Mouse (Mus musculus) left cerebral cortex, adult 9 months (tissue): ENCODE measurements at regions not wholly inside any gene's neighbourhood (a gene's known extent, or its start where the extent isn't known, plus 50 kb on each side); places are given as distances from the start of the nearest gene placed in this dataset.

ENCODE experiments used
- DNase-seq, 2 experiments: peaks; one replicate each; pipeline ENCODE4 v3.0.0; 2022; ENCODE audit warnings: low spot score in 2 of 2

DNA sequence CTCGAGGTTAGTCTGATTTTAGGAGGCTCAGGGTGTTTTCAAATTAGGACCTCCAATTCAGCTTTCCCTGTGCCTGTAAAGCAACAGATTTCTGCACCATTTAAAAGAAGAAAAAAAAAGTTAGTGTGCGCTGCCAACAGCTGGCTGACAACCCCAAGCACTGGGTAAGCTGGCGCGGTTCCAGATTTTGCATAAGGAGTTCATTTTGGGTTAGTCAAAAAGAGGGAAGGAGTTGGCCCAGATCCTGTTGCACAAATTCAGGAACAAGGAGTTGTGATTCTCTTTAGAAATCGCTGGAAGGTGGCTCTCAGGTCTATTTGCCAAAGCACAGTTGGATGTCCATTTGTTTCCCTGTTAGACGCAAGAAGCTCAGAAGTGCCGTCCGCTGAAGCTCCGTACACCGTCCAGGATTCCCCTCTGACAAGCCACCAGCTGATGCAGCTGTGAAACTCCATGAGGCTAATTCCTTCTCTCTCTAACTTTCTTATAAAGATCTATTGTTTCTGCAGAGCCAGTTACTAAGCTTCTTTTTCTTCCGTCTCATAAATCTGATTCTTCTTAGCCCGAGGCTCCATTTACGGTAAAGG, 184.6 kb downstream of the Cand1 start:
- DNase-seq = peak; percentile 27 to 69

DNA sequence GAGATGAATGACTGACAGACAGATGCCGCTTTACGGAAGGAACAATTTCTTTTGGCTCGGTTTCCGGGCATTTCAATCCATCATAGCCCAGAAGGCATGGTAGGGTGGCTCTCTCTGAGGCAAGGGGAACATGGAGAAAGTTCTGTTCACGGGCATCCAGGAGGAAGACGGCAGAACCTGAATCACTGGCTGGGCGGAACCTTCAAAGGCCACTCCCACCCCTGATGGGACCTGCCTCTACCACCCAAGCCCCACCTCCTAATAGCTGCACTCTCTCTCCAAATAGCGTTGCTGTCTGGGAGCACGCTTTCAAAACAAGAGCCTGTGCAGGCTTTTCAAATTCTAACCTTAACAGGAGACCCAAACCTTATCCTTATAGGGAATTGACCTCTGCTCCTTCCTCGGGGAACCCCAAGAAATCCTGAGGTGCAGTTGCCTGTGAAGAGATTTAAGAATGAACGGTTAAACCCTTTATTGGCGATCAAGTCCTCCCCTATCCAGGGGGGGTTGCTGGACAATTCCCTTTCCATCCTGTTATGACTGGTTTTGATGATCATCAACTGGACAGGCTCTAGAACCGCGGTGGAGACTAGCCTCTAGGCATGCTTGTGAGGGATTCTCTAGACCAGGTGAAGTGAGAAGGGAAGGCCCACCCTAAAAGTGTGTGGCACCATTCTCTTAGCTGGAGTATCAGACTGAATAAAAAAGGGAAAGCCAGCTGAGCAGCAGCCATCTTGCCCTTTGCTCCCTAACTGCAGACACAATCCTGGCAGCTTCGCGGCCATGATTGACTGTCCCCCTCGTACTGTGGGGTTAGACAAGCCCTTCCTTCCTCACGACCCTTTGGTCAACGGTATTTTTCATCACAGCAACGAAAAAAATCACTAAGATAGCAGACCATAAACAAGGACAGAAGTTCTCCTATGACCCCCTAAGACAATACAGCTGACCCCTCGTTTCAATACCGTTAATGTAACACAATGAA, 184.5 kb upstream of the Dyrk2 start:
- no peak for DNase-seq

DNA sequence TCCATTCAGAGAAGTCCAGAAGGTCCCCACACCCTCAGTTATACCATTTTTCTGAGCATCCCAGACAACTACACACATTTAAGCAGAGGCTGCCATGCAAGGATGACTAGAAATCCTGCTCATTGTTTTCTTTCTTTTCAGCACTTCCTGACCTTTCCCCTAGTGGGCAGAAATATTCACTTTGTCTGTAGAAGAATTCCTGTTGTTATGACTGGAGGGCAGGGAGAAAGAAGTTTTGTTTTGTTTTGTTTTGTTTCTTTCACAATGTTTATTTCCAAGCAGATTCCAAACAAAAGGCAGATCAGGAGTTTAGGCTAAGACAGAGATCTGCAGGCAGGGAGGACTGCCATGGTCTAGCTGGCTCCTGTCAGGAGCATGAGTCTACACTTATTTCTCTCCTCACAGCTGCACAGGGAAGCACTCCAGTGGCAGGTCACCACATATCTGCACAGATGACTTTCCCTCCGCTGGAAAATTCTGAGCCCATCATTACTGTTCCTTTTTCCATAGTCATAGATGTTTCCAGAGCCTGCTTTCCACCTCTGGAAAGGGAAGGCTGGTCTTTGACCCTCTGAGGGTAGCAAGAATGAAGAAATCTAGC, 182.5 kb upstream of the Dyrk2 start:
- DNase-seq = no peak

DNA sequence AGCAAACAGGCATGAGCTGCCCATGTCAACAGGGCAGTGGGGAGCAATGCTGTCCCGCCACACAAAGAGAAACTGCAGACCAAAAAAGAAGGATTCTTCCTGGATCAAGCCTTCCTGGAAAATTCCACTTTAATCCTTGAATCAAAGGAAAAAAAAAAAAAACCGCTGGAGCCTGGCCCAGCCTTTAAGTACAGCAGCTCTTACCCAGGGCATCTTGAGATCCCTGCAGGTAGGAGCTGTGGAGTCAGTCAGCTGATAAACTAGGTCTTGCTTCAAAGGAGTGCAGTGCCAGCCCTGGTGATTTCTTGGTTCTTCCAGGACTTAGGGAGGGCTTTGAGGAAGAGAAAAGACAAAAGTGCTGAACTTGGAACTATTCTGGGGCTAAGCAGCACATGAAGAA, 181.6 kb upstream of the Dyrk2 start:
- no peak for DNase-seq

DNA sequence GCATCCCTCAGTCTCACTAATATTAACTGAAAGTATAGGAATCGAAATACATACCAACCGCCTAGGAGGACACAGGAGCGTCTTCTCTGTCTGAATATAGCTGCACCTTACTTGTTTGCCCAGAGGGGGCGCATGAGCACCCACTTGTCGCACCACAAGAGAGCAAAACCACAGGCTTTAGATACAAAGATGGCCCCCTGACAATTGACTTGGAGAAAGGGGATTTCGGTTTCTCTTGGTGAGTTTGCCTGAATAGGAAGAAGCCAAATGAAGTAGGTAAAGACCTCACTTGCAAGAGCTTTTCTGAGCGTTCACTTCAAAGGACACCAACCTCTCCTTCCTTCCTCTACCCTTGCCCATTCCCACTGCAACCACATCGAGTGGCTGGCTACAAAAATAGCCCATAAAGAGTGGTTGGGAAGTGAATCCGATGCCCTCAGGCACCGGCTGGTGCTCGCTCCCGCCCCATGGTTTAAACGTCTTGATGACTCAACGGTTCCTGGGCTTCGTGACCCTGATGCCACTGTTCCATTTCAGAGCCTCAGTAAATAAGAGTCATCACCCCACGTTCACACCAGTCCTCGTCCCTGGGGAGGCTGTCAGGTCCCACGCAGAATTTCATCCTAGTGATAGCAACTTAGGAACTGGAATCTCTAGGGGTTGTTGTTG, 180.1 kb upstream of the Dyrk2 start:
- no peak for DNase-seq

DNA sequence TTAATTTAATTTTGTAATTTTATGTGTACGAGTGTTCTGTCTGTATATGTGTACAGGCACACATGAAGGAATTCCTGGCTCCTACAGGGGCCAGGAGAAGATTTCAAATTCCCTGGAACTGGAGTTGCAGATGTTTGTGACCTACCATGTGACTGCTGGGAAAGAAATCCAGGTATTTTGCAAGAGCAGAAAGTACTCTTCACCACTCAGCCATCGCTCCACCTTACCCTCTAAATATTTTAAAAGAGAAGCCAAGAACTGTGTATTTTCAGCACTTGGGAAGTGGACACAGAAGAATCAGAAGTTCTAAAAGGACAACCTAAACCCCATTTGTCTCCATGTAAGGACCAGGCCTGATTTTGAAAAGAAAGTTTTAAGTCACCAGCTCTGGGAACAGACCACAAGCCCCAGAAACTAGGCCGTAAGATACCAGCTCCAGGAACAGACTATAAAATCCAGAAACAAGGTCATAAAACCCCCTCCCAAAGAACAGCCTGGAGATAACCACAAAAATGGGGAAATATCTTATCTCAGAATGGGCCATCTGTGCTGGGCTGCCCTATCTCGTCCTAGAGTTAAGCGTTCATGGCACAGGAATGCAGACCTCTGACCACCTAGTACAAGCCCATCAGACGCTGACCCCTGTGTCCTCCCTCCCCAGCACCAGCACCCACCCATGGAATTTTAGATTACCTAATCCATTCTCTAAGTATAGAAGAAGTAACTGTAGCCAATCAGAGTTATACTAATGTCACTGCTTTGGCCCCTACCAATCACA, 178.8 kb upstream of the Dyrk2 start:
- no peak for DNase-seq

DNA sequence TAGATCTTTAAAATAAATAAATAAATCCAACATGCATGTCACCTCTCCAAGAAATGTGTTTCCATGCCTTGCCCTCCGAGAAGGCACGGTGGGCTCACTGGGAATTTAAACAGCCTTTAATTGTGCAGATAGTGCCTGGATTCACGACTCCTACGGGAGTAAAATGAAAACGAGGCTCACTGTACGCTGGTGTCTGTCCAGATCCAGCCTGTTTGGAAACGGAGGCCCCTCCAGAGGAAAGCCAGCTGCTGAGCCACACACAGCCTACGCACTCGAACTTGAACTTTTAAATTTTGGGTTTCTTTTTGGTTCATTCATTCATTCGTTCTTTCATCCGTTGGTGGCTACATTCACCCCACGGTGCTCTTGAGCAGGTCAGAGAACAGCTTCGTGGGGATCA, 175.1 kb upstream of the Dyrk2 start:
- no peak for DNase-seq

DNA sequence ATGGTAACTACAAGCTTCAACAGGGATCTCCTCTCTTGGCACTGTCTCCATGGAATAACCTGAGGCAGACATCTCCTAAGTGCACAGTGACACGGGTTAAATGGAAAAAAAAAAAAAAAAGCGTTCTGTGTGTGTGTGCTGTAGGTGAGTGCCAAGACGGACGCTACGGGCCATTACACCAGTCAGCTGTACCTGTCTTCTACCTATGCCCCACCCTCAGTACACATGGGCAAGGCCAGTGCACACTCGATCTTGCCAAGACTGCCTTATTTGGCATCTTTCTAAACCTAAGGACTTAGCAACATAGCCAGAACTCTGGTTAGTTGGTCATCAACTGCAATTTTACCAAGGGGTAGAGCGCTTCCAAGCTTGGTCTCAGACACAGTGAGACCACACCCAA, 173.1 kb upstream of the Dyrk2 start:
- DNase-seq = no peak

DNA sequence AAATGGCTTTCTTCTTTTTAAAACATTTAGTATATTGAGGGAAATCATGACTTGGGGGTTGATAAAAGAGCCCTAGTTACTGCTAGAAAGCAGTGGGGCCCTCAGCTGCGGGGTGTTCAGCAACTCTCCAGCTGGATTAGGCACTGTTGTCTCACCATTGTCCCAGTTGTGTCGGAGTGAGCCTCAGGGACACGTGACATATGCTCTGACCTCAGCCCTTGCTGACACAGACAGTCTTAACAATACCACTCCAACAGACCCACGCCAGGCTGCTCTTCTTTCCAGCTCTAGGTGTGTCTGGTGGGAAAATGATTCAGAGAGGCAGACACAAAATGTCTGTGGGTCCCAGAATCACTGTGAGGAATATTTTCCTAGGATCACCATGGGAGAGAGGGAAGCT, 170.2 kb upstream of the Dyrk2 start:
- no peak for DNase-seq

DNA sequence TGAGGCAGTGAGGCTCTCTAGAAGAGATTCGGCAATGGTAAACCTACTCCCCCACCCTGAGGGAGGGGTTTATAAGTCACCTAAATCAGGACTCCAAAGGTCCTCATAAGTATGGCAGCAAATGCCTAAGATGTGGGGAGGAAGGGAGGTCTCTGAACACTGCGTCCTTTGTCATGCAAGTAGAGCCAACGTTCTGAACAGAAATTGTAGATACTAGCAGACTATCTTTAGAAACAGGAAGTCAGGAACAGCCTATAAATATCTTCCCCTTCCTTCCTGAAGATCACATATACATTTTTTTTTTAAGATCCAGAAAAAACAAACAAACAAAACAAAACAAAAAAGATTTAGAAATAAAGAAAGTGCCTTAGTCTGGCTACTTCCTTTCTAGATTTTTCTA, 169.7 kb upstream of the Dyrk2 start:
- DNase-seq = no peak

DNA sequence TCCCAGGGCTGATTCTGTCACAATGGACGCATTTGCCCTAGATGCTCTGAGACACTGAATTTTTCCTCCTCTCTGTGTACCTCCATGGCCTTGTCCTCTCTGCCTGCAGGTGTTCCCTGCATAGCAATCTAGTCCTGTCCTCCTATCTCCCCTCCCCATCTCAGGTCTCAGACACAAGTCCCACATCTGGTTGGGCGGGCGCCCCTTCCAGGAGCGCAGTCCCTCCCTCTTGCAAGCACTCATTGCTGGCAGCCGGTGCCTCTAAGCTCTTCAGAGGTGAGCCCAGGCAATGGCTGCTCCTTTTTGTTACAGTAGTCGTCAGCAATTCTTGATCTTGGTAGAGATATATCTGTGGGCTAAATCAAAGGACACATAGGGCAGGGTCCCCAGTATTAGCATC, 169.0 kb upstream of the Dyrk2 start:
- no peak for DNase-seq

DNA sequence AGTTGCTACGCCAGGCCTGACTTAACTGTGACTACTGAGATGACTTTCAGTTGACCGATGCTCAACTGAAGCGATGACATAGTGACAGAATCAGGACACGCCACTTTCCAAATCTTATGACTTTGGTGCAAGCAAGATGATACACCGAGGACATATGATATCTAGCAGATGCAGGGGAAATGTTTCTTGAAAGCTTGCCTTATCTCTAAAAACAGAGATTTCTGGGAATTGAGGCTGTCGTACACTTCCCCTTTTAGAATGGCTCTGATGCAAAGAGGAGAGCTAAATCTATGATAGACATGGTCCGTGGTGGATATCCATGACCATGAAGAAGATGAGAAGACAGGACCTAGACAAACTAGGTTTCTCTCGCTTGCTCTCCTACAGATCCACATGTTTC, 167.8 kb upstream of the Dyrk2 start:
- no peak for DNase-seq

DNA sequence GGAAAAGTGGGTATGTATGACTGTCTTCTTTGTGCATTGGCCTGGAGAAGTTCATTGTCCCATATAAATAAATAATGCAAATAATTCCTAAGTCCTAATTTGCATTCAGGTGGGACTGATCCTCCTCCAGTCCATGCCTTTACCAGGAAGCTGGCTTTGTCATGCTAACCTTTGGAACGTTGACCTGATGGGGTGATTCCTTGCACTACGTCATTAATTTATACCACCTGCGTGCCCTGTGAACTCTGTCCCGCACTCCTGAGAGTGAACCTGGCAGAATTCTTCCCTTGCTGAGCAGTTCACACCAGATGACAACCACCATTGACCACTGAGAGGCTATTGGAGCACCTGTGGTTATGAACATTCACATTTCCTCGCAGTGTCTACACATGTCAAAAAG, 165.9 kb upstream of the Dyrk2 start:
- DNase-seq = no peak

DNA sequence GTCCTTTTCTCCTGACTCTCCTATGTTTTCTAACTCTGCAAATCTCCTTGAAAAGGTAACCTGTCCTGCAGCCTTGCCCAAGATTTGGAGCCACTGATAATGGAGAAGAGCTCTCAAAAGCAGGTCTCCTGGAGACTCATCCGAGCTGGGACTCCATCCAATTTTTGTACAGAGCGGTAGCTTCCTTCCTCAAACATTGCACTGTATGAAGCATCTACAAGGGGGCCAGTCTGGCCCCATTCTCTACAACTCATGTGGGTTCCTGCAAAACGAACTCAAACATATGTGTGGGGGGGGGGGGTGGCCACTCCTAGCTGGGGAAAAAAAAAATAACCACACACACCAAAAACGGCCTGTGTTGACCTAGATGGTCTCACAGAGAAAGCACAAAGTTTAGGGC, 164.4 kb upstream of the Dyrk2 start:
- no peak for DNase-seq

DNA sequence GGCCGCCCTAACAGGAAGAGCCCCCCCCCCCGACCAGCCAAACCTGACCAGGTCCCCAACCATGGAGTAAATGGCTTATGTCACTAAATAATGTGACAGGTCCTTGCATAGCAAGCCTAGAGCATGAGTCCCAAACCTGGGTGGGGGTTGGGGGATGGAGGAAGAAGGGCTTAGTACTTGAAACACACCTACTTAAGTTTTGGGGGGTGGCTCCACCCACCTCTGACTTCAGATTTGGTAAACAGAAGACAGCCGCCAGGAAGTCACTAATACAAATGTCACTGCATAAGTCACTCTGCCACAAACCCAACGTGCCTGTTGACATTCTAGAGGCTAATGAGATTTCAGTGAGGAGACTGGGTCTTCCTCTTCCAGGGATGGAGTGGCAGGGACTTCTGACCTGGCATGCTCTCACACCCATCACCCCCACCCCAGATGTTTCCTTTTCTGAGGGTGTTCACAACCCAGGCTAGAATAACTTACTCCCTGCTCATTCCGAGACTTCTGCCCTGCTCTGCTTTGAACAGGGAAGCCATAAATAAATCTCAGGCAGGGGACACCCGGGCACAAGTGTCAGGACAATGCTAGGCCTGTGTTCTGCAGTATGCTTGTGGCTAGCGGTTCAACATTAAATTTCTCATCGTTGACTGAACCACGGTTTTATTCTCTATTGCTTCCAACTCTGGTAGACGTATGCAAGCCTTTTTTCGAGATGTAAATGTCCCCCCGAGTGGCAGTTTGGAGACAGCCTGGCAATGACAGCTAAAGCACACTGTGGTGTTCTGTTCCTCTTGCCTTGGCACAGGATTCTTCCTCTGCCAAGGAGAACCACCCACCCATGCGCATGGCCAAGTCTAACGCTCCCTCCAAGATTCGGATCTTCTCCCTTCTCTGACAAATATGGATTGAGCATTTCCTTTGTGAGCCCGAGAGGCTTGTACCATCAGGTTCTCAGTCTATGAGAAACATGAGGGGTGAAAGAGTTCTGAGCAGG, 161.6 kb upstream of the Dyrk2 start:
- peak; percentile 45 to 64 for DNase-seq

DNA sequence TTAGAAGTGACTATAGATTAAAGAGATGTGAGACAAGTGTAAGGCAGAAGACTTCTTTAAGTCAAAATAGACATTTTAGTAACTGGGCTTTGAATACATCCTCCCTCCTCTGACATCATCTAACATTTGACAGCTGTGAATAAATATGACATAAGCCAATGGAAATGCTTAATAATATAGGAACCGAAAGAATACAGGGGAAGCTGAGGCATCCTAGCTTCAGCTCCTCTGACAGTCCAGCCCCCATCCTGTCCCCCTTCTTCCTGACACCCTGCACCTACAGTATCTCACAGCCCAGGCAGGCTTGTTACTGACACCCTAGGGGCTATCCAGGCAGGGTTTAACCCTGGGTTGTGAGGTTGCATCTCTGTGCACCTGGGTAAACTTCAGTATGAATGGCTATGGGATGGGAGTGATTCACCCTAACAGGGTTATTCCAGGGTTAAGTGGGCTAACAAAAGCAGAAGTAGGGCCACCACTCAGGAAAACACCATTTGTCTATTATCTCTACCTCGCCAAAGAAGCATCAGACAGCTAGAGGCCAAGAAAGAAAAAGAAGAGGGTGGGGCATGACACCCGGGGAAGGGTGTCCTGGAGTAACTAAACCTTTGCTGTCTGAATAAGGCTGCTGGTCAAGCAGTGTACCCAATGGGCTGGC, 158.6 kb upstream of the Dyrk2 start:
- no peak for DNase-seq

DNA sequence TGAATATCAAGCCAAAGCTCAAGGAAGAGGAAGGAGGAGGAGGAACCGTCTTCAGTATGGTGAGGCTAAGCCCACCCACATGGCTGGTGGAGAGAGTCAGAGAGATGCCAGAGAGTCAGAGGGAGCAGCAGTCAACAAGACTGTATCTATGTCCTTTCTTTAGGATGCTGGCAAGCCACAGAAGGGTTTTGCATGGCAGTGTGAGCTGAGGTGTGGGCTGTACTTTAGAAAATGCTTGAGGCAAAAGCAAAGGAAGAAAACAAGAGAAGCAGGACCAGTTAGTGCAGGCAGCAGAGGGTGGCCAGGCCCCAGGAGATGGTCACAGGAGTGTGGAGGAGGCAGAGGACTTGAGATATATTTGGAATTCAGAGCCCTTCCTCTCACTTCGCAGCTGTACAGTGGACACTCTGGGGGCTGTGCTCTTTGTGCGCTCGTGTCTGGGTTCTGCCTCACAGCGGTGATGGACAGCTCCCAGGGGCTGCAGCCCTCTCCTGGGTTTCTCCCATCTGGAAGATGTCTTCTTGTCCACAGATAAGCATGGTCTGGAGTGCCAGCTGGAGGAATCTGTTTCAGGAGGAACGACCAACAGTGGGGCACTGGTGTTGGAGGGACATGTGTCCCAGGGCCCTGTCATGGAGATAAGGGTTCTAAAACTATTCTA, 157.4 kb upstream of the Dyrk2 start:
- peak; percentile 6 to 49 for DNase-seq

DNA sequence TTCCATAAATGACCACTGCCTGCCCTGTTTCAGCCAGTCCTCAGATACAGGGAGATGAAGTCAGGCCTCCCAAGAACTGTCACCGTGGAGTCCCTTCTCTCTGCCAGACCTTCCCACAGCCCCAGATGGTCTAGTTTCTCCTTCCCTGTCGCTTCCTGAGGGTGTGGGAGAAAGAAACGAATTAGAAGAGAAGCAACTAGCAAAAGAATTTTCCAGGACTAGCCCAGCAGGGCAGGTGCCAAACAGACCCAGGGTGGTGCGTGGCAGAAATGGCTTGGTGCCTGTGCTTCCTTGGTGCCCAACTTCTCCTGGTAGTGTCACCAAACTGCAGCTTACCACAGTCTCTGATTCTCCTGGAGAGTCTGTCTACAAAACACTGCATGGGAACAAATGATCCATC, 156.3 kb upstream of the Dyrk2 start:
- DNase-seq = peak; percentile 8 to 78

DNA sequence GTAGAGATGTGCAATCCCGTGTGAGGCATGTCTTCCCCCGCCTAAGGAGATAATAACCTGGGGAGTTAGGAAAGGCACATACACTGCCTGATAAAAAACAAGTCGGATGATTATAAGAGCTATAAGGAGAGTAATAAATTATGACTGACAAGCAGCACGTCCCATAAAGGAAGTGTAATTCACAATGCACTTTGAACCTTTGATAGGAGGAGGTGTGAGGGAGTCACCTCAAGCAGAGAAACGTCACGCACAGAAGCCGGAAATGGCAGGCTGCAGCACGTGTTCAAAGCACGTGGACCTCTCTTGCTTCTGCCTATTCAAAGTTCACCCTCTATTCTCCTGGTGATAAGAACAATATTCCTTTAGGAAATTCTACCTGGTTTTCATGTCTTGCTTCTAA, 154.4 kb upstream of the Dyrk2 start:
- DNase-seq = no peak
